Mouse (Mus musculus) adrenal gland, adult 2 months (tissue): ENCODE measurements around the gene Pdss2. TPM values are rescaled to one million over a fixed set of nuclear protein-coding genes. Genes with fewer than 3 reads are reported as not detected.
A peak's percentile ranks its signal among the peaks of the same experiment; 100 is the strongest.
"Not testable (repeated sequence)": the region's sequence is repeated elsewhere in the genome, so short reads cannot be mapped to it uniquely, and the experiment has no call there.

Source experiments
- DNase-seq: peaks from one replicate; pipeline ENCODE4 v3.0.0; 2021
- polyA plus RNA-seq: library from polyadenylated mRNA; depleted of rRNA; stranded (reverse); fragments of >200 nt; gene quantifications from 2 replicates; pipeline ENCODE4 v1.2.3, GENCODE M21; 2012
- total RNA-seq, 2 experiments: library from RNA; stranded (reverse); gene quantifications; 2 replicates each; pipeline ENCODE4 v1.2.3; 2021

The Pdss2 gene
- total and polyA plus RNA-seq, 3 experiments = 18.9 to 26.7 (median 19.9) TPM

DNA sequence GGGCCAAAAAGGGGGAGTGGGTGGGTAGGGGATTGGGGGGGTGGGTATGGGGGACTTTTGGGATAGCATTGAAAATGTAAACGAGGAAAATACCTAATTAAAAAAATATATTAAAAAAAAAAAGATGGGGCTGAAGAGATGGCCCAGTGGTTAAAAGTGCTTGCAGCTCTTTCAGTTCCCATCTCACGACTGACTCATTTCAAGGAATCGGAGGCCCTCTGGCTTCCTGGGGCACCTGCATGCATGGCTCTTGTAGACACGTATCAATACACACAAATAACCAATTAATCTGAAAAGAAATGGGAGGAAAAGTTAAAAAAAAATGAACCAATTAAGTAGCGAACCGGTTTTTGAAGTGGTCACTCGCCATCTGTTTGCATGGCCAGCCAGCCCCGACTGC lies 155.5 kb downstream of the Pdss2 start:
- no peak for DNase-seq

- peak; percentile 21 for DNase-seq
Measured at GRCm38 (mm10) chr10:43378279-43378678, 157.0 kb downstream of the Pdss2 start.

DNA sequence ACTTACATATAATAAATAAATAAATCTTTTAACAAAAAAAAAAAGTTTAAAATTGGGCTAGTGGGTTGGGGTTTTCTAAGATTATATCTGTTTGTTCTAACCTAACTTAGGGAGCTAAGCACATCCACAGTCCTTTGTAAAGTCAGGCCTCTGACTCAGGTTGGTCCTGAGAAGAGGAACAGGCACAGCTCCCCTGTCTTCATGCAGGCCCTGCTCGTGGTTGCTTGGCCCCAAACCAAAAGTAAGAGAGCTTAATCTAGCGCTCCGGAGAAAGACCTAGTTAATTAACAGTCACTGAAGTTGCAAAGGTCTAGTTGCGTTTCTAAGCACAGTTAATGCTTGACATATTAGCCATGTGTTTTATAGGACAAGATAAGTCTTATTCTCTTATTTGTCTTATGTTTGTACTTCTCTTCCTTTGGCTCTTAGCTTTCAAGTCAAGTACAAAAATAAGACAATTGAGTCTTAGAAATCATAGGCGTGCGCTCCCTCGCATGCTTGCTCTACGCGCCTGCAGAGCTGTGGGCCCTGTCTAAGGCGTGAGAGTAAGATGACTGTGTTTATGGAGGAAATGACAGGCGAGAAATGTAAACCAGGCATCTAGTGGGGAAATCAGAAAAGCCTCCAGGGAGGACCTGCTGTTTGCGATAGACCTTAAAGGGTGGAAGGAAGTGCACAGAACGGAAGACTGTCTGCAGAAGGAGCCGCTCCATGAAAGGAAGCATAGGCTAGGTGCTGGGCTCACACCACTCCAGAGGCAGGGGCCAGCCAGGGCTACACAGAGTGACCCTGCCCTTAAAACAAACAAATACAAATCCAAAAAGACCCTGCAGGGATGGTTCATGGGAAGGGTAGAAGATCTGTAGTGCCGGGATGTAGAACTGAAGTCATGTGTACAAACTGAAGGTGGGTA lies 157.7 kb downstream of the Pdss2 start:
- DNase-seq = no peak

DNA sequence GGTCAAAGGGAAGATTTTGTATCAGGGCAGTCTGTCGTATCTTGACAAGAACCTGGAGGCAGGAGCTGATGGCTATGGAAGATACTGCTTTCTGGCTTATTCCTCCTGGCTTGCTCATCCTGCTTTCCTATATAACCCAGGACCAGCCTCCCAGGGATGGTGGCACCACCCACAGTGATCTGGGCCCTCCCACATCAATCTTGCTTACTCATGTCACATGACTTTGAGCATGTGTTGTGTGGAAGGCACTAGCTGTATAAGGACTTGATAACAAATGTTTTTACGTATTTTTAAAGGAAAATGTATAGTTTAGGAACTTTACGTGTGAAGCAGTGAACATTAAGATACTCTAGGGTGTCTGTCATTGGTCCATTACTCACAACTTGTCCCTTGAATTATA lies 161.4 kb downstream of the Pdss2 start:
- no peak for DNase-seq

DNA sequence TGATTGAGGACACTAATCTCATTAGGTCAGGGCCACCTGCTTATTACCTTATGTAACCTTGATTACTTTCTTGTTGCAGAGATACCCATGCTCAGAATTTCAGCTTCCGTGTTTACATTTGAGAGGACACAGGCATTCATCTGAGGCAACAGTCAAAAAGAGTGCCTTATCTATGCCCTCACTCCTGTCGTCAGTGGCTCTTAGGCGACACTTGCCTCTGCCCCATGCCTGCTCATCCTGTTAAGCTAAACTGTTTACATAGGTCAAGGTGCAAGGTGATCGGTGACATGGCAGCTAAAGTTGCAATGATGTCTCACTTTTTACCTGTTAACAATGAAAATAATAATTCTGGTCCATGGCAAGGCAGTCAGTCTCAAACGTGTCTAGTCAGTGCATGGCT lies 163.3 kb downstream of the Pdss2 start:
- DNase-seq = no peak

DNA sequence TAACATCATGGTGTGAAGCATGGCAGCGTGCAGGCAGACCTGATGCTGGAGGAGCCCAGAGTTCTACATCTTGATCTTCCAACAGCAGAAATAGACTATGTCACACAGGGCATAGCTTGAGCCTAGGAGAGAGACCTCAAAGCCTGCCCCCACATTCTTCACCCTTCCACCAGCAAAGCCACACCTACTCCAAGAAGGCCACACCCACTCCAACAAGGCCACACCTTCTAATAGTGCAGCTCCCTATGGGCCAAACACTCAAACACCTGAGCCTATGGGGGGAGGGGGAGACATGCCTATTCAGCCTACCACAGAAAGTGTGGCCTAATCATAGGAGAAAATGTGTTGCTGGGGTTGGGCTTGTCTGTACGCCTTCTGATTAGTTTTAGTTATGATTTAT lies 171.6 kb downstream of the Pdss2 start:
- DNase-seq = no peak

- DNase-seq = no peak
Measured at GRCm38 (mm10) chr10:43393818-43394217, 172.5 kb downstream of the Pdss2 start.

DNA sequence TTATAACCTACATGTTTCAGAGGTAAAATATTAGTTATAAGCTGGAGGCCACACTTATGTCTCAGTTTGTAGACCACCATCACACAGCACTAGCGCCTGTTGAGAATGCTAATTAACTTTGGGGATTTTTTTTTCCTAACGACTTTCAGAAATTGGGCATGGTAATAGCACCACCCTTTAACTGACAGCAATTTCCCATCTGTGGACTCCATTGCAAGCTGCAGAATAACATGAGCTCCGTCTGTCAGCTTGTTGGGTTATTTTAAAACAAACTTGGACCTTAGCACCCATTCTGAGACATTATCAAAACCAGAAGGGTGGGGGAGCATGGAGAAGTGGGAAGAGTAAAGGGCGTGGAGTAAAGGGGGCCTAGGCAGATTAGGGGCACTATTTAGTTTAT lies 174.5 kb downstream of the Pdss2 start:
- no peak for DNase-seq

- DNase-seq = no peak
Measured at GRCm38 (mm10) chr10:43399596-43400316, 178.5 kb downstream of the Pdss2 start.

GRCm38 (mm10) chr10:43406107-43406506 lies 184.8 kb downstream of the Pdss2 start:
- DNase-seq = no peak

DNA sequence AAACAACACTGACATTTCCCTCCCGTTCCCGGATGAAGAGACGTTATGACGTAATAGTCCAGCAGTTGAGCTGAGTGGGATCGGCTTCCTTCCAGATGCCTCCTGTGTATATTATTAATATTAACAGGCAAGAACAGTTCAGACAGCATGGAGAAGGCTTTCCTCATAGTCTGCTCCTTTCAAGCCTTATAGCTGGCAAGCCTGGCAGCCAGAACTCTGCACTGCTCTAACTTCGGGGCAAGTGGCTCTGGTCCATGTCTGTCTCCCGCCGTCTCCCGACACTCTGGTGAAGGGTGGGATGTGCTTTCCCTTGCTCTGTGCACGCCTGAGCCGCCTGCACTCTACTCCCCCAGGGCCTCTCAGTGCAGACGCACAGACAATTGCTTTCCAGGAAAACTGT lies 185.6 kb downstream of the Pdss2 start:
- DNase-seq = no peak

DNA sequence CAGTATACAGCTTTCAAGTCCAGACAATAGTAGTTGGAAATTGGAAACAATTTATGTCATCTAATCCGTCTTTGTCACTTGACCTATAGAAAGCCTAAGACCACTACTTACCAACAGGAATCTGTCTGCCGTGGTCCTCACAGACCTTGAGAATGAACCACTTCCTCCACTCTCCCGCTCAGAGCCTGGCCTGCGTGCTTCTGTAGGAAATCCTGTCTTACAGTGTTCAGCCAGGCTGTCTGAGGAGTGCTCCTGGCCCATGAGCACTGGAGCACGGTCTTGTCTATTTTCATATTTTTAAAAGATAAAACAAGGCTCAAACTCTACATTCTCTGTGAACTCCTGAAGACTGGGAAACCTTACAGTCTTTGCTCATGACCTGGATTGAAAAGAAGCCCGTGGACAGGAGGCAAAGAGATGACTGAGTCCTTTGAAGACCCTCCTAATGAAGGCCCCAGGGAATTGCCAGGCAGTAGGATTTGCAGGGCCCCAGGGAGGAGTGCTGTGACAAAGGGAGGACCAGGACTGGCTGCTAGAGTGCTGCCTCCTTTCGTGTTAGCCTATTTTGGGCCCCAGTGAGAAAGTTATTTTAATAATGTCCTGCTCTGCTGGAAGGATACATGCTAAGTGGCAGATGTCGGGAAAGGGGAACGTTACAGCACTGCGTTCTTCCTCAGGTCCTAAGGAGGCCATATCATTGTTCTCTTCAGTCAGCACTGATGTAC lies 188.4 kb downstream of the Pdss2 start:
- DNase-seq = no peak

GRCm38 (mm10) chr10:43411164-43411563 lies 189.9 kb downstream of the Pdss2 start:
- not testable (repeated sequence) for DNase-seq

GRCm38 (mm10) chr10:43417346-43417745 lies 196.1 kb downstream of the Pdss2 start:
- no peak for DNase-seq

DNA sequence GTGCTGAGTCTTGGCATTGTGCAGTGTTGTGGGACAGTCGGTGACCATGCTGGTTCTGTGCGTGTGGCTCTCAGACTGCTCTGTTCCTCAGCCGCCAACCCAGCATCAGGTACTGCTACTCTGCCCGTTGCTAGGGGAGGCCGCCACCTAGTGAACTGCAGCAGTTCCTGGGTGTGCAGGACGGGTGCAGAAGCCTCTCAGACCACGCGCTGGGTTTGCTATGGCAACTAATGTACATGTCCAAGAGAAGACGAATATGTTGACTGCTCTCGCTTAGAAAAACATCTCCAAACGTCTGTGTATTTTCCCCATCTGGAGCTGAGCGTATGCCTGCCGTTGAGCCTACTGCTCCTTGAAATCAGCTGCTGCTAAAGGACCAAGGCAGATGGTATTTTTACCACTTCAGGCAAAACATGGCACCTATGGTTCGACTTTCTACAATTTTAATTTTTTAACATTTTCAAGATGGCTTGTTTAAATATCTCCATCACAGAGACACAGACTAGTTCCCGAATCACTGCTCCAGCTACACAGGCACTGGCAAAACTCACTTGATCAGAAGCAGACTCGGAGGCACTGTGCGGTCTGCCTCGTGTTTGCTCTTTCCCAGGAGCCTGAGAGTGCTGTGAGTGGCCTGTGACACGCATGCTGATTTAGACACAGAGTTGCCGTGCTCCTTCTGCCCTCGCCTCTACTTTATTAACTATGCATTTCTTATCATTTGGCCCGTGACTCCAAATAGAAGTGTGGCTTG lies 199.6 kb downstream of the Pdss2 start:
- no peak for DNase-seq

DNA sequence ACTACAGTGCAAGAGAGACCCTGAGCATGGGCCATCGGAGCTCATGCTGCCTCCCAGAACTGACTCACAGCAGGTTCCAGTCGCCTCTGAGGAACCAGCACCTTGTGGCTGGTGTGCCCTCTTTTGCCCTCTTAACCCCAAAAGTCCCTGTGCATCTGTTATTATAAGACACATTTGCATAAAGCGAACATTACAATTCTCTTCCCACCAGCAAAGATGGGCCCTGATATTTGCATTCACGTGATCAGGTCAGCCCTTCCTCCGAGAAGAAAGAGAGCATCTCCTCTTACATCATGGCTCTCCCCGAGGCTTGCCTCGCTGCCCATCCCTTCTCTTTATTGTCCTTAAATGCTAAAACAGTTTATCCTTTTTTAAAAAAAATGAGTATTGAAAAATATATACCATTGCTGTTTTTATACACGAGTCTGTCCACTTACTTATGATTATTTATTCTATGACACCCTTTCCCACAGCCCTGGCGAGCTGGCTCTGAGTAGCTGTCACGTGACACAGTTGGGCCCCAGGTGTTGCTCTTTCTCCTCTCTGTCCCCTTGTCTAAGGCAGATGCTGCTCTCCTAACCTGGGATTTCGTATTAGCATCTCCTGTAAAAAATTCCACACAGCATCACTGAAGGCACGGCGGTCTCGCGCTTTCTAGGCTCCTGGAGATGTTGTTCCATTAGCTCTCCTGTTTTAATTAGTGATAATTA lies 200.9 kb downstream of the Pdss2 start:
- DNase-seq = no peak

- DNase-seq = peak; percentile 9
Measured at GRCm38 (mm10) chr10:43424545-43424944, 203.3 kb downstream of the Pdss2 start.

DNA sequence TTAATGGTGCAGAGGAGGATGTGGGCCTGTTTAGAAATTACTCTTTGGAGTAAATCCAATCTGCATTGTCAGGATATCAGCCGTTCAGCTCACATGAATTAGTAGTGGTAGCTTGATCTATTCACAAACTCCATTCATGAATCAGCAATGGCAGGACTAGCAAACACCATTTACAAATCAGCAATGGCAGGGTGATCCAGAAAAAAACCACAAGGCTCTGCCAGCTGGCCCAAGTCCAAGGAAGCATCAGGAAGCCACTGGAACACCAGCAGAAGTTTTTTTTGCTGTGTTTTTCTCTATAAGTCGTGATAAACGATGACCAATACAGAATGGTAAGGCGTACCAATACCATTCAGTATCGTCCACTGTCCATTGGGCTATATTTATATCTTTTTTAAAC lies 209.3 kb downstream of the Pdss2 start:
- DNase-seq = no peak

- no peak for DNase-seq
Measured at GRCm38 (mm10) chr10:43434326-43434725, 213.0 kb downstream of the Pdss2 start.

DNA sequence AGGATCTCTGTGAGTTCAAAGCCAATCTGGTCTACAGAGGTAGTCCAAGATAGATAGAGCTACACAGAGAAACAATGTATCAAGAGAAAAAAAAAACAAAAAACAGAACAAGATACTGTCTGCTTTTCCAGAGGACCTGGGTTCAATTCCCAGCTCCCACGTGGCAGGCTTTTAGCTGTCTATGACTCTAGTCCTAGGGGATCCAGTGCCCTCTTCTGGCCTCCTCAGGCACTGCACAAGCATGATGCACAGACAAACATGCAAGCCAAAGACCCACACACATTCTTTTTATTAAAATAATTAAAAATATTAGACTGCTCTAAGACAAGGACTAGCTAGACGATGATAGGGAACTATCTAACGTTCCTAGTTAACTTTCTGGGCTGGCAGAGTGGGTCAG lies 214.5 kb downstream of the Pdss2 start:
- no peak for DNase-seq

DNA sequence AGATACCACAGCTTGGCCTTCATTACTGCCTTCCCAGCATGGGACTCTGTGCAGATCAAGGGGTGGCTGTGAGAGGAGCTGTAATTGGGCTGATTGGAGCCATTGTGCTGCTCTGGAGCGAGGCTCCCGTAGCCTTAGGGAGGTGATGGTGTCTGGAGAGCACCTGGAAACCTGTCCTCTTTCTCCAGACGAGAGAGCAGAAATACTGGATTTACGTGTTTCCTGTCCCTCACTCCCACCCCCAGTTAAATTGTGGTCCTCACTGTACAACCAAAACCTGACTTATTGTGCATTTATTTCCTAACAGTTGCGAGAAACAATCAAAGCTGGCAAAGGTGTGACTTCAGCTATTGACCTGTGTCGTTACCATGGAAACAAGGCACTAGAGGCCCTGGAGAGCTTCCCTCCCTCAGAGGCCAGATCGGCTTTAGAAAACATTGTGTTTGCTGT lies 218.2 kb downstream of the Pdss2 start:
- DNase-seq = no peak
